Mouse (Mus musculus) megakaryocyte-erythroid progenitor cell, adult 5-6 weeks (primary cell): ENCODE measurements around the gene Tuba8. TPM values are rescaled to one million over a fixed set of nuclear protein-coding genes. Genes with fewer than 3 reads are reported as not detected.

Experiments used
- ATAC-seq: replicated peaks from 2 replicates; pipeline ENCODE4 v1.8.0; 2016; ENCODE audit warnings: mild to moderate bottlenecking, inconsistent platforms; ENCODE audit not compliant: severe bottlenecking, poor library complexity, low FRiP score, low TSS enrichment
- total RNA-seq, 2 experiments: library from RNA; stranded (forward) in 1 of 2; stranded (reverse) in 1 of 2; fragments of 200-1000, 215-1000 nt in 1 of 2; fragments of >200 nt in 1 of 2; fragmentation: Nextera tagmentation in 1 of 2; gene quantifications; 2 replicates each; pipeline ENCODE4 v1.2.3; 2014 to 2017

Tuba8 gene
- total RNA-seq, 2 experiments from 2014 or later: 2.5 to 10.7 TPM

DNA sequence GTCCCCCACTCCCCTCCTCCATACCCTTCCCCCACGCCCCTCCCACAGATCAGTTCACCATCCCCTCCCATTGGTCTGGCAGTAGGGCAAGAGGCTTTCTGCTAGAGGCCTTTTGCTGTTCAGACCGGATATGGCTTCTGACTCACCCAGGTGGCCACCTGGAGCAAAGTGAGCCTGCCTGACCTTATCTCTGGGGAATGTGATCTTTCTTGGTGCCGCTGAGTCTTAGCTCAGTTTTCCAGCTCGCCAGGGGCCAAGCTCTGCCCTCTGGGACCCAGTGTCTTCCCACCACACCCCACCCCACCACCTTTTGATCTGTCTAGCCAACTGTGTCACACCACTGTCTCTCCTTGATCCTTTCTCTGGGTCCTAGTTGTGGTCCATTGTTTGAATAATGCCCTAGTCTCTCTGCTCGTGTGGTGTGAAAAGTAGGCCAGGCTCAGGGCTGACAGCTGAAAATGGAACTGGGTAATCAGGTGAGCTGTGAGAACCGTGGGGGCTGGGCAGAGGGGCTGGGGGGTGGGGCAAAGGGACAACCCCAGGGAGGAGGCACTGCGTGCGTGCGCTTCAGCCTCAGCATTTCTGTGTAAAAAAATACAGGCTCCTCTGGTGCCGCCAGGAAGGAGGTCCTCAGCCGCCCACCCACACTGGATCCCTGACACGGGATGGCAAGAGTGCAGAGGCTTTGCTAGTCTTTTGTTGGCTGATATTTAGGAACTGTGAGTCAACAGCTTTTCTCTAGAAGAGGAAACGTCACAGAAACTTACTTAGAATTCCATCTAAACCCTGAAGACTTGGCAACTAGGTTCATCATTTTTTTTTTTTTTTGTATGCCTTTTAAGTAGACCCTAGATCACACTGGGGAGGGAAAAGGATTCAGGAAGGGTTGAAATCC is 16.2 kb upstream of the Tuba8 start:
- ATAC-seq: no peak

DNA sequence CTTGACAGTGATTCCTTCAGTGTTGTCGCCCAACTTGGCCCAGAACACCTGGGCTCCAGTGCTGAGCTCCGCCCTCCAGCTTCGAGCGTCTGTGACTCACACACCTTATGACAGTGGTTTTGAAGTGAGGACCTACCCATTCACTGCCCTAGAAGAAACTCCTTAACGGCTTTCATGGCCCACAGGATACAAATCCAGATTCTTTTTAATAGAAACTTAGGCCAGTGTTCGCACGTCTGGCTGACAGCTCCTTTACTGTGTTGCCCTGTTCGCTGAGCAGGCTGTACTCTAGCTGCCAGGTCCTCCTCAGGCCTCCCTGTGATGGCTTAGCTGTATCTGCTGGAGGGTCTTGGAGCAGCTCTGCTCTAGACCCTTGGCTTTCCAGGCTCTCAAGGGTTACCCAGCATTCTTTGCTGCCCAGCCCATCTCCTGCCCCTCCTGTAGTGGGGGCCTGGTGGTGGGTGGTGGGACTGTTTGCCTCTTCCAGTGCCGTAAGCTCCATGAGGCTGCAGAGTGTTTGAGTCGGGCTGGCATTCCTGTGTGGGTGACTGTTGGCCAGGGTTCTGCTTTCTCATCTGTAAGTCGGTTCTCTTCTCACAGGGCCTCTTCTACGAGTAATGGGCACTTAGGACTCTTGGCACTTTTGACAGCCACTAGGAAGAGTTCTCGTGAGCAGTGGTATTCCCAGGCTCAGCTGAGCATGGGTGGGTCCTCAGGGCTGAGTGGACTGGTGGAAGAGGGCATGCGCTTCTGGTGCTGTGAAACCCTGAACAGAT is 15.4 kb upstream of the Tuba8 start:
- ATAC-seq: no peak

DNA sequence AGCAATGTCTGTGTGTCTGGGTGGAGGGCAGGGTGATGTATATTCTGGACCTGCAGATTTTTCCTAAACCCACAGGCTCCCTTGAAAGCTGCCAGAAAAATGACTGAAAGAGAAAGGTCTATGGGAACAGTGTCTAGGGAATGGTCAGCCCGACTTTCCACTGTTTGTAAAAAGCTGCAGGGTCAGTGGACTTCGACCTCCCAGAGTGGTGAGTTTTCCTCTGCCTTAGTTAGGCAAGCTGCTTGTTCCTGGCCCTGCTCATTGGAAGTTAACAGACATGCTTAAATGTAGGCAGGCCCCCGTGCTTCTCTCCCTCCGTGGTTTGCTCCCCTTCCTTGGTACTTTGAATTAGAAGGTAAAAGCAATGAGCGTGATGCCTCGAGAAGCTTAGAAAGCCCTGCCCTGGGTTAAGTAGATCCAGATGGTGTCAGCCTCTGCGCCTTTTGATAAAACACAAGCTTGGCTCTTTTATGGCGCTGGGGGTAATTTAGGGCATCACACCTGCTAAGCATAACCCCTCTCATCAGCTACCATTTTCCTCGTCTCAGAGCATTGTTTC is 12.6 kb upstream of the Tuba8 start:
- no peak for ATAC-seq

DNA sequence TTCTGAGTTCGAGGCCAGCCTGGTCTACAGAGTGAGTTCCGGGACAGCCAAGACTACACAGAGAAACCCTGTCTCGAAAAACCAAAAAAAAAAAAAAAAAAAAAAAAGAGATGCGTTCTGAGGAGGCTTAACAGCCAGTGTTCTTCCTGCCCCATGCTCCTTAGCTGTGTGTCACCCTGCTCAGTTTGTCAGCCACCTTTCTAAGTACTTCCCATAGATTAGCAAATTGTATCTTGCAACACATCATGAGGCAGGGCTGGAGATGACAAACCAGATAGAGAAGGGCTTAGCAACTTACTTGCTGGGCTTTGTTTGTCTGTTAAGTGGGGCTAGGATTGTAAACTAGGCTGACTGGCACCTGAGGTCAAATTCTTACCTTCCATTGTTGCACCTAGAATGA is 10.0 kb upstream of the Tuba8 start:
- ATAC-seq: no peak

DNA sequence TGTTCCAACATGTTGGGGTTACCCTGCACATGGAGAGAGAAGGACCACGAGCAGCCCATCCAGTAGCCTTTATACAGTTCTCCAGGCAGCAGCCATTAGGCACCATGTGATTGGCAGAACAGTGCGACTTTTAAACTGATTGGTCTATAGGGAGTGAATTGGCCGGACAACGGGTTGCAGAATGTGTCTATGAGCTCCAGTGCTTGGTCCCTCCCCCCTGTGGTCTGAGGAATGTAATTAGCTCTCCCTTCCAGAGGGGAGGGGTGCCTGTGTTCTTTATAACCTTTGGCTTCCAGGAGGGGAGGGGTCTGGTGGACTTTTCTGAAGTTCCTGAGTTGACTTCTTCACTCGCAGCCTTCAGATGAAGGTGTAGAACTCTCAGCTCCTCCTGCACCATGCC is 8.5 kb upstream of the Tuba8 start:
- ATAC-seq: no peak

DNA sequence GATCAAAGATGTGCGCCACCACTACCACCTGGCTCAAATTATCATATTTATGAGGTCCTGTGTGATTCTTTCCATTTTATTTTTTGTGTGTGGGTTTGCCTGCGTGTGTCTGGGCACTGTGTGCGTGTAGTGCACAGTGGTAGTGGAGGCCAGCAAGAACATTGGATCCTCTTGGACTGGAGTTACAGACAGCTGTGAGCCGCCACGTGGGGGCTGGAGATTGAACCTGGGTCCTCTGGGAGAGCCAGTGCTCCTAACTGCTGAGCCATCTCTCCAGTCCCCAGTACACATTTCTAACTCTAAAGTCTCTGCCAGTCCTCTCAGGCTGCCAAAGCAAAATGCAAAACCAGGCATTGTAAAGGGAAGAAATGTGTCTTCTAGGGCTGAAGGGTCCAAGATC is 4.0 kb upstream of the Tuba8 start:
- no peak for ATAC-seq

DNA sequence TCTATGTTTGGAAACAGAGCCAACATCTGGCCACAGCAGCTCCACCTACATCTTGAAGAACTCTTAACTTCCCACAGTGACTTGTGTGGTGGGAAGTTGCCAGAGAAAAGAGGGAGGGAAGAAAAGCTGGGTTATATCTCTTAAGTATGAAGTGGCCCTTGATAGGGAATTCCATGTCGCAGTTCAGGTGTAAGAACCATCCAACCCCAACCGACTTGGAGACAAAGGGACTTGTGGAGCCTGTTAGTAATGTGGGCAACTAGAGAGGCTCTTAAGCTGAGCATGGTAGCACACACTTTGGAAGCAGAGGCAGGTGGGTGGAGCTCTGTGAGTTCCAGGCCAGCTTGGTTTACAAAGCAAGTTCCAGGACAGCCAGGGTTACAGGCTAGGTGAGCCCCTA is 912 bp upstream of the Tuba8 start:
- ATAC-seq: no peak

DNA sequence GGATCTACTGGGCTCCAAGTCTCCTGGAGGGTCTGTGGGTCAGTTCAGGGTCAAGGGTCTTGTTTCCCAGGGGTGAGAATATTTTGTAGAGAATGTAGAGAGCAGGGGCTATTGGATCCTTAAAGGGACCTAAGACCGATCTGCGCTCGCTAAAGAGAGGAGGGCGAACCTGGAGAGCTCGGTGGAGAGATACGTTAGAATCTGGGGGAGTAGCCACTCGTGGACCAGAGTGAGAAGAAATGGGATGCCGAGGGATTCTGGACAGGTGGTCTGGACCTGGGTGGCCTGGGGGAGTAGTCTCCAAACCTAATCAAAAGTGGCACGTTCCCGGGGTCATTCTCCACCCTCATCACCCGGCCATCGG is 412 bp downstream of the Tuba8 start:
- ATAC-seq: no peak; the same call in 1 of the 2 replicates

DNA sequence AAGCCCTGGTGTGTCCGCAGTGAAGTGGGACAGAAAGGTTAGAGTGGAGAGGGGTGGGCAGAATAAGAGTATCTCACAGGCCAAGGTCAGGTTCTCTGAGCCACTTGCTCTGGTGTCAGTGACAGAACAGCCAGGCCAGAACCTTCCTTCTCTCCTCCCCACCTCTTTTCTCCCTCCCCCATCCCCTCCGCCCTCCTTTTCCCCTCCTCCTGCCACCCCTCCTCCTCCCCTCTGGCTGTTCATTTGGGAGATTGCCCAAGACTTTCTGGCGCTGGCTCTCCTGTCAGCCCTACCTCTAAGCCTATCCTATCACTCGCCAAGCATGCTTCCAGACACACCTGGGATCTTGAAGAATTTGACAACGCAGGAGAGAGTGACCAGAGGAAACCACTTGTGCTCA is 1.2 kb downstream of the Tuba8 start:
- no peak for ATAC-seq

DNA sequence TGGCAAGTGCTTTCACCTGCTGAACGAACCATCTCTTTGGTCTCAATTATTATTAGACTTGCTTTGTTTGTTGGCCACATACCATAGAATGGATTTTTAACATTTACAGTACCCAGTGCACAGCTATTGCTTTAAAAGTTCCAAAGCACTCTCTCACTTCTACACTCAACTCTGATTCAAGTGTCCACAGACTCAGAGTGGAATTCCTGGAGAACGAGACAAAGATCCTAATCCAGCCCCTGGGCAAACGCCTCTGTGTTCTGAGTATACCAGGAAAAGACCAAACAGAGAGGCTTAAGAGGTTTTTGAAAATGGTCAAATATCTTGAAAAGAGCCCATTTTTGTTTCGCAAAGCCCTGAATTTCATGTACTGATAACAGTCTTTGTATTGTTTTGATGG is 2.5 kb downstream of the Tuba8 start:
- no peak for ATAC-seq

DNA sequence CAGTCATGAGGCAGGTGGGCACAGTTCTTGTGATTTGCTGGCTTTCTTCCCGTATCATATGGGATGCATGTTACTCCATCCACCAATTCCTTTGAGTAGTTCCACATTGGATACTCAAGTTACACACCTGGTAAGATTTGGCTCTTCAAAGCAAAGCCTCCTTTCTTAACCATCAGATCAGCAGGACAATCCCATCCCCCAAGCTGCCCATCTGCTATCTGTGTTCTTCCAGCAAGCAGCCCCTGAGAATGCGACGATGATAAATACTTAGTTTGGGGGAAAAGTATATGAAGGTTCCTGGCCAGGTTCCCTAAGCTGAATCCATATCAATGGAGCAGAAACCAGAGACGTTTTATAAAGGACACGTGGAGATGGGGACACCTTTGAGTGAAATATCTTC is 3.7 kb downstream of the Tuba8 start:
- ATAC-seq: no peak

DNA sequence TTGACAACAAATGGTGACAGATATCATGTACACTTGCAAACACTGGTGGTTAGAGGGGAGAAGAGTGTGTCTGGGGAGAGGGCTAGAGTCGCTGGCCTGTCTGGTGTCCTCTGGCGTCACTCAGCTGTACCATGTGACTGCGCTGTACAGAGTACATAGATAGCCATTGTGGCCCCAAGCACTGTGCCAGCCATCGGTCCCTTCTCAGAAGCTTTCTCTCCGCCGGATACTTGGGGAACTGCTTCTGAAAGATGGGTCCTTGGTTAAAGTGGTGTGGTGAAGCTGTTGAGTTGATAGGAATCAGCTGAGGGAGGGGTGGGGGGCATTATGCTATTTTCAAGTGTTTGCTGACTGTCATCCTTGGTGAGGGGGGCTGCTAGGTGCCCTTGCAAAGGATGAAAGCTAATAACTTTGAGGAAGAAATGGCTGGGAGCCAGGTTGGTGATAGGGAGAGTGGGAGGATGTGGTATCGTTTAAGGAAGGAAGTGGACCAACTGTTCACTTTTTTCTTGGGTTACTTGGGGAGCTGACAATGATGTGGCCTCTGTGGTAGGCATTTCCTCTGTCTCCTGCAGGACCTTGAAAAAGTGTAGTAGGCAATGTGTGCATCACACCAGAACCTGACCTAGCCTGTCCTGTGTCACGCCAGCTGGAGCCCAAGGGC is 4.3 kb downstream of the Tuba8 start:
- ATAC-seq: peak; percentile 23

DNA sequence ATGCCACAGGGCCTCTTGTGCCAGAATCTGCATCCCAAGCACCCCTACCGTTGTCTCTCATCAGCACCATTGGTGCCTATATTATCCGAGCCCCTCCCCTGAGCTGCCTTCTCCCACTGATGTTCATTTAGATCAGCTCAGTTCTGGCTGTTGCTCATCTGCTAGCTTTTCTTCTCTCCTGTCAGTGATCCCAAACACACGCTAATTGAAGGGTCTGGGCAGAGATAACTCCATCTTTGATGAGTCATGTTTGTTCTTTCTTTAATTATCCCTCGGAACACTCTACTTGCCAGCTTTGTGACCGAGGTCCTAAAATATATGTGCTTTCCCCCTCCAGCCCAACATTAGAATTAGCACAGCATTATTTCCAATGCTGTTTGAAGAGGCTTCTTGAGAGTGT is 4.8 kb downstream of the Tuba8 start:
- ATAC-seq: no peak

DNA sequence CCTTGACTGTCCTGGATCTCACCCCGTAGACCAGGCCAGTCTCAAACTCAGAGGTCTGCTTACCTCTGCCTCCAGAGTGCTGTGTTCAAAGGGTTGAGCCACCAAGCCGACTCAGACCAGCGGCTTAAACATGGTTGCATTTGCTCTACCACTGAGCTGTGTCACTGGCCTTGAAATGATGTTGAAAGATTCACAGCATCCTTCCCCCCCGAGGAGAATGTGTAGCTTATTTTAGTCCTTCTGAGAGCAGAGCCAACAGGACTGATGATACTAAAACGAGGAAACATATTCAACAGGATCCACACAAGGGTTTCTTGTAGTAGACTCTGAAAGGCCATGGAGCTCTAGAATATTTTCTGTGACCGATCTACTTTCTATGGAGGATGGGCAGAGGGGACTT is 5.4 kb downstream of the Tuba8 start:
- ATAC-seq: no peak

DNA sequence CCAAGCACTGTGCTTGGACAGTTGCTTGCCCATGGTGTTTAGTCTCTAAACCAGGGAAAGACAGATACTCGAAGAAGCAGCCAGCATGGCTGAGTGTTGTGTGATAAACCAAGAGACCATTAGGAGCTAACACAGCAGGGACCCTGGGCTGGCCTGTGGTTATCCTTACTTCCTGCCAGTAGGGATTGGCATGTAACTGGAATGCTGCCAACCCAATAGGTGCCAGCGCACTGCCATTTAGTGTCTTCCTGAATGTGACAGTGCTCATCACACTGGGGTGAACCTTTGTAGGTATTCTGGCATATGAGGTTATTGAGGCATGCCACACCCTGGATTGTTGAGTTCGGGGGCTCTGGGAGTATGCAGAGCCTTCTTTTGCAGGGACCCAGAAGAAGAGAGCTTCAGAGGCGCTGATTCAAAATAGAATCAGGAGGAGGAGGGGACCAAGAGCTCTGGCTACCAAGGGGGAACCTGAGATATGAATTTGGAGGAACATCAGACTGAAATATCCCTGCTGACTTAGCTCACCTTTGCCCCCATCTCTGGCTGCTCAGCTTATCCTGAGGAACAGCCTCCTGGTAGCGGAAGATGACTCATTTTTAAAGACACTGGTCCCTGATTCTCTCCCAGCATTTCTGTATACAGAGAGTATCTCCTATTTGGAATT is 6.2 kb downstream of the Tuba8 start:
- no peak for ATAC-seq

DNA sequence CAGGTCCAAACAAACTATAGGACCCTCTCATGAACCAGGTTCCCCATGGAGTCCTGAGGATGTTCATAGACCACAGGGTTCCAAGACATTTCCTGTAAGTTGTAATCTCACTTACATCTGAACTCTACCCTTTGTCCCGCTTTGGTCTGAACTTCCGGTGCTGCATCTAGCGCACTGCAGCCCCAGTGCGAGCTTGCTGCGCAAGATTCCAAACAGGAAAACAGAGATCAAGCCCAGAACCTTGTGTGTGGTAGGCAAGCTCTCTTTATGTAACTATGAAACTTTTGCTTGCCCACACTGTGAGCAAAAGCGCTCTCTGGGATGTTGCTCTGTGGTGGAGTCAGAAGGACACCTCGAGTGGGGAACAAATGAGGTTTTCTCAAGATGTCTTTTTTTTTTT is 7.5 kb downstream of the Tuba8 start:
- ATAC-seq: no peak

DNA sequence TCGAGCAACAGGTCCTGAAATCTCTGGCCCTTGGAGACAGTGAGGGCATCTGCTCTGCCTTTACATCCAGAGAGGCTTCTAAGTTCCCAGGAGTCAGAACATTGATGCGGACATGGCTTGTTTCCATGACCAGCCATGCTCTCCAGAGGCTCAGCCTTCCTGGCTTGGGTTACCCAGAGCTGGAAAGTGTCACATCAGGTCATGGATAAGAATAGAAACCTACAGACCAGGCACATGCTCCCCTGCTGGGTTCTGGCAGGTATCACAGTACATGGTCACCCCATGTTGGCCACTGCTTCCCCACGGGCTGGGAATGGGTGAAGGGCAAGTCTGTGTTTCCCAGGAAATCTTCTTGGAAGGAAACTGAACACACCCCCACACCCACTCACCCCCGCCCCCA is 8.9 kb downstream of the Tuba8 start:
- no peak for ATAC-seq

DNA sequence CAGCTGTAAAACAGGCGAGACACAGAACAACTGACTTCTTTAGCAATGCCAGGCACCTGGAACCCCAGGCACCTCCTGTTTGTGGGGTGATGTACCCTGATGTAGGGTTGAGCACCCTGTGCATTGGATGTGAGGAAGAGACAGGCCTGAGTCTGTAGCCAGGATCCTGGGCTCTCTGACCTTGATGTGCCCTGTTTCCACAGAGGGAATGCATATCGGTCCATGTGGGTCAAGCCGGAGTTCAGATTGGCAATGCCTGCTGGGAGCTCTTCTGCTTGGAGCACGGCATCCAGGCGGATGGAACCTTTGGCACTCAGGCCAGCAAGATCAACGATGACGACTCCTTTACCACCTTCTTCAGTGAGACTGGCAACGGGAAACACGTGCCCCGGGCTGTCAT is 9.7 kb downstream of the Tuba8 start:
- no peak for ATAC-seq

DNA sequence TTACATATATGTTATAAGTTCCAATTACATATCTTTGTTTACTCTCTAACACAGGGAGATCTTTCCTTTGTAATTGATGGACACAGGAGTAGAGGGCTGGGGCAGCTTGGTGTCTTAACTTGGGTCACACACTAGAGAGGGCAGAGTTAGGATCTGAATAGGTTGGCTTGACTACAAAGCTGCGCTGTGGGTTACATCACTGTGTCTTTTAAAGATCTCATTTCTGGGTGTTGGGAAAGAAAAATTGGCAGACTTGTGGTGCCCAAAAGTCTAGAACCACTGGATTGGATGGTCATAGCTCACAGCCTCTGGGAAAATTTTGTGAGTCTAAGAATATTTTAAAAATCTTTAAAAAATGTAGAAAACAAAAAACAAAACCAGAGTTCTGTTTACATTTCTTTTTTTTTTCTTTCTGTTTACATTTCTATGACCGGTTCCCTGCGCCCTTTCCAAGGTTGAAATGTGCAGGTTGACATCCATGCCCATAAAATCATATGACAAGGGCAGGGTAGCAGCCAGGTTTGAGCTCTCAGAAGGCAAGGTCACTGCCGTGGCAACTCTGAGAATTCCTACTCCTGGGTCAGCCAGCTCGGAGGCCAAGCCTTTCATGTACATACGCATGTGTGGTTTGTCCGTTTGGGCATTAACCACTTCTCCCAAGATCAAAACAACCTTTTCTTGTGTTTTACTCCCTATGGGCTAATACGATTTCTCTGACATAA is 11.5 kb downstream of the Tuba8 start:
- no peak for ATAC-seq
